Mouse (Mus musculus) limb, embryonic 14.5 days (tissue): ENCODE results near the gene Rbak. TPM values are rescaled to one million over a fixed set of nuclear protein-coding genes. Genes with fewer than 3 reads are reported as not detected.
"Not testable (repeated sequence)": the region's sequence is repeated elsewhere in the genome, so short reads cannot be mapped to it uniquely, and the experiment has no call there.

ENCODE experiments used
- ATAC-seq: fragments of 200-750 bp; cut with Nextera tagmentation; 2 replicates; pipeline ENCODE4 v1.8.0; 2017; ENCODE audit warnings: low read depth, moderate number of reproducible peaks, moderate TSS enrichment; ENCODE audit not compliant: low FRiP score
- DNase-seq: peaks from one replicate; pipeline ENCODE4 v3.0.0-alpha.2; 2015; ENCODE audit warnings: low spot score
- H3K27ac ChIP-seq: fragments of 300-500 bp; sonication (generic); replicated peaks from 2 replicates; pipeline ENCODE4 v1.5.1; 2014; ENCODE audit warnings: low read depth, mild to moderate bottlenecking, low read length, moderate library complexity, mixed read lengths
- H3K27me3 ChIP-seq: fragments of 300-500 bp; sonication (generic); 2 replicates; pipeline ENCODE4 v1.6.1; 2014; ENCODE audit warnings: low read length, mixed read lengths; ENCODE audit not compliant: control insufficient read depth, insufficient read depth
- H3K36me3 ChIP-seq: fragments of 300-500 bp; sonication (generic); 2 replicates; pipeline ENCODE4 v1.6.1; 2014; ENCODE audit warnings: mild to moderate bottlenecking, low read length, moderate library complexity, mixed read lengths; ENCODE audit not compliant: control insufficient read depth, insufficient read depth
- H3K4me1 ChIP-seq: fragments of 300-500 bp; sonication (generic); 2 replicates; pipeline ENCODE4 v1.6.1; 2014; ENCODE audit warnings: antibody characterized with exemption, low read length, mixed read lengths; ENCODE audit not compliant: control insufficient read depth, insufficient read depth
- H3K4me2 ChIP-seq: fragments of 300-500 bp; sonication (generic); replicated peaks from 2 replicates; pipeline ENCODE4 v1.6.1; 2014; ENCODE audit warnings: low read depth, mild to moderate bottlenecking, low read length, moderate library complexity; ENCODE audit not compliant: severe bottlenecking
- H3K4me3 ChIP-seq: fragments of 300-500 bp; sonication (generic); replicated peaks from 2 replicates; pipeline ENCODE4 v1.5.1; 2014; ENCODE audit warnings: low read length
- H3K9ac ChIP-seq: fragments of 300-500 bp; sonication (generic); 2 replicates; pipeline ENCODE4 v1.6.1; 2014; ENCODE audit warnings: mild to moderate bottlenecking, low read depth, low read length, moderate library complexity; ENCODE audit not compliant: severe bottlenecking
- H3K9me3 ChIP-seq: fragments of 300-500 bp; sonication (generic); 2 replicates; pipeline ENCODE4 v1.6.1; 2016; ENCODE audit warnings: low read length; ENCODE audit not compliant: control insufficient read depth
- POLR2A ChIP-seq: fragments of 200-500 bp; IDR thresholded peaks from 2 replicates; pipeline ENCODE4 v1.8.0; 2012; ENCODE audit warnings: inconsistent platforms, mild to moderate bottlenecking, moderate library complexity, borderline replicate concordance; ENCODE audit not compliant: insufficient read depth, insufficient read length; ENCODE audit errors: extremely low read depth
- WGBS: fragments of 180-500 bp; shearing (Covaris S2); extraction: QIAGEN DNeasy Blood & Tissue Kit; methylation state at CpG from one replicate; pipeline ENCODE4 v1.1.7; 2014; 5-methylcytosine and 5-hydroxymethylcytosine counted together
- polyA plus RNA-seq, 2 experiments: library from polyadenylated mRNA; depleted of rRNA in 1 of 2; stranded (reverse) in 1 of 2; unstranded in 1 of 2; fragments of >200 nt; fragmentation: Nextera tagmentation in 1 of 2; extraction: Ambion mirVana in 1 of 2; gene quantifications; 2 replicates each; pipeline versions ENCODE4 v1.2.1 to v1.2.3; 2012 to 2014

Rbak gene
- polyA plus RNA-seq, 2 experiments = 8.8 to 21.0 TPM

- DNase-seq = no peak
- no peaks in the 10 kb centered on the region for H3K27me3 ChIP-seq
- ATAC-seq = no peak
- TF ChIP-seq POLR2A = no peak
- H3K4me2 ChIP-seq = no peak overlapping the region
- no peak overlapping the region for H3K27ac ChIP-seq
- no peaks in the 10 kb centered on the region for H3K36me3 ChIP-seq
- no peaks in the 10 kb centered on the region for H3K4me1 ChIP-seq
- no peaks in the 10 kb centered on the region for H3K9me3 ChIP-seq
- H3K9ac ChIP-seq = no peak overlapping the region
- H3K4me3 ChIP-seq = no peak overlapping the region
- WGBS = 91% methylated on average over 7 of the region's 7 CpGs
These were observed 45.5 kb downstream of the Rbak start for GRCm38 (mm10) chr5:143135042-143135441.

- not testable (repeated sequence) for DNase-seq, H3K27ac ChIP-seq, H3K27me3 ChIP-seq, H3K36me3 ChIP-seq, H3K4me1 ChIP-seq, H3K4me3 ChIP-seq, H3K4me2 ChIP-seq, H3K9me3 ChIP-seq, ATAC-seq, H3K9ac ChIP-seq
- 93% methylated on average over 3 of the region's 6 CpGs for WGBS
These were observed 46.2 kb downstream of the Rbak start for GRCm38 (mm10) chr5:143134216-143135010.

GRCm38 (mm10) chr5:143132935-143133514 is 47.5 kb downstream of the Rbak start:
- H3K4me2 ChIP-seq = no peak overlapping the region
- no peak for DNase-seq
- H3K9ac ChIP-seq = no peak overlapping the region
- no peaks in the 10 kb centered on the region for H3K27me3 ChIP-seq
- no peak overlapping the region for H3K4me3 ChIP-seq
- WGBS = 79% methylated on average over 13 of the region's 13 CpGs
- no peak overlapping the region for H3K27ac ChIP-seq
- TF ChIP-seq POLR2A = no peak
- 0 out of 2 replicates have a peak, but pooled peaks cover 4% of the 10 kb centered on the region for H3K9me3 ChIP-seq
- H3K4me1 ChIP-seq = no peaks in the 10 kb centered on the region
- no peak for ATAC-seq
- no peaks in the 10 kb centered on the region for H3K36me3 ChIP-seq

GRCm38 (mm10) chr5:143130342-143130741 is 50.2 kb downstream of the Rbak start:
- WGBS = 87% methylated on average over 7 of the region's 7 CpGs
- no peak for TF ChIP-seq POLR2A
- DNase-seq (no peak), ATAC-seq (no peak)
- Histone ChIP-seq H3K9me3 (0 out of 2 replicates have a peak, but pooled peaks cover 4% of the 10 kb centered on the region), H3K27me3 (no peaks in the 10 kb centered on the region), H3K9ac (no peak overlapping the region), H3K36me3 (no peaks in the 10 kb centered on the region), H3K4me1 (no peaks in the 10 kb centered on the region), H3K27ac (no peak overlapping the region), H3K4me2 (no peak overlapping the region), H3K4me3 (no peak overlapping the region)

GRCm38 (mm10) chr5:143129101-143129500 is 51.5 kb downstream of the Rbak start:
- Histone ChIP-seq H3K27ac (no peak overlapping the region), H3K36me3 (no peaks in the 10 kb centered on the region), H3K9ac (no peak overlapping the region), H3K4me3 (no peak overlapping the region), H3K9me3 (0 out of 2 replicates have a peak, but pooled peaks cover 4% of the 10 kb centered on the region), H3K4me2 (no peak overlapping the region), H3K27me3 (no peaks in the 10 kb centered on the region), H3K4me1 (no peaks in the 10 kb centered on the region)
- ATAC-seq = no peak
- 94% methylated on average over 16 of the region's 16 CpGs for WGBS
- TF ChIP-seq POLR2A = no peak
- DNase-seq = no peak
